Mouse (Mus musculus) intestine, embryonic 16.5 days (tissue): Measurements from ENCODE around the gene Serpina1f. TPM values are rescaled to one million over a fixed set of nuclear protein-coding genes. Genes with fewer than 3 reads are reported as not detected.
A peak's percentile ranks its signal among the peaks of the same experiment; 100 is the strongest.
"Not testable (repeated sequence)": the region's sequence is repeated elsewhere in the genome, so short reads cannot be mapped to it uniquely, and the experiment has no call there.

Experiments used
- ATAC-seq: fragments of 200-750 bp; cut with Nextera tagmentation; 2 replicates; pipeline ENCODE4 v1.8.0; 2017; ENCODE audit warnings: moderate TSS enrichment, moderate library complexity
- H3K27ac ChIP-seq: fragments of 300-500 bp; sonication (generic); 2 replicates; pipeline ENCODE4 v1.5.1; 2014; ENCODE audit warnings: mild to moderate bottlenecking, low read length
- H3K27me3 ChIP-seq: fragments of 300-500 bp; sonication (generic); replicated peaks from 2 replicates; pipeline ENCODE4 v1.6.1; 2014; ENCODE audit warnings: low read length, control low read depth, mixed read lengths; ENCODE audit not compliant: control insufficient read depth, insufficient read depth
- H3K36me3 ChIP-seq: fragments of 300-500 bp; sonication (generic); 2 replicates; pipeline ENCODE4 v1.6.1; 2014; ENCODE audit warnings: low read length, control low read depth; ENCODE audit not compliant: control insufficient read depth, insufficient read depth
- H3K4me1 ChIP-seq: fragments of 300-500 bp; sonication (generic); 2 replicates; pipeline ENCODE4 v1.6.1; 2014; ENCODE audit warnings: low read length, control low read depth, mixed read lengths; ENCODE audit not compliant: control insufficient read depth, insufficient read depth
- H3K4me2 ChIP-seq: fragments of 300-500 bp; sonication (generic); 2 replicates; pipeline ENCODE4 v1.6.1; 2014; ENCODE audit warnings: low read depth, low read length, control low read depth
- H3K4me3 ChIP-seq: fragments of 300-500 bp; sonication (generic); 2 replicates; pipeline ENCODE4 v1.5.1; 2014; ENCODE audit warnings: mild to moderate bottlenecking, low read length
- H3K9ac ChIP-seq: fragments of 300-500 bp; sonication (generic); 2 replicates; pipeline ENCODE4 v1.6.1; 2014; ENCODE audit warnings: low read depth, low read length
- H3K9me3 ChIP-seq: fragments of 300-500 bp; sonication (generic); 2 replicates; pipeline ENCODE4 v1.6.1; 2016; ENCODE audit warnings: low read length, control low read depth; ENCODE audit not compliant: control insufficient read depth
- WGBS: fragments of 180-500 bp; shearing (Covaris S2); extraction: QIAGEN DNeasy Blood & Tissue Kit; methylation state at CpG from one replicate; pipeline ENCODE4 v1.1.7; 2014; 5-methylcytosine and 5-hydroxymethylcytosine counted together
- polyA plus RNA-seq: library from polyadenylated mRNA; unstranded; fragments of >200 nt; fragmentation: Nextera tagmentation; extraction: Ambion mirVana; gene quantifications from 2 replicates; pipeline ENCODE4 v1.2.1, GENCODE M21; 2015

Gene Serpina1f
- polyA plus RNA-seq, 1 experiment from 2014 or later, result not detected

DNA sequence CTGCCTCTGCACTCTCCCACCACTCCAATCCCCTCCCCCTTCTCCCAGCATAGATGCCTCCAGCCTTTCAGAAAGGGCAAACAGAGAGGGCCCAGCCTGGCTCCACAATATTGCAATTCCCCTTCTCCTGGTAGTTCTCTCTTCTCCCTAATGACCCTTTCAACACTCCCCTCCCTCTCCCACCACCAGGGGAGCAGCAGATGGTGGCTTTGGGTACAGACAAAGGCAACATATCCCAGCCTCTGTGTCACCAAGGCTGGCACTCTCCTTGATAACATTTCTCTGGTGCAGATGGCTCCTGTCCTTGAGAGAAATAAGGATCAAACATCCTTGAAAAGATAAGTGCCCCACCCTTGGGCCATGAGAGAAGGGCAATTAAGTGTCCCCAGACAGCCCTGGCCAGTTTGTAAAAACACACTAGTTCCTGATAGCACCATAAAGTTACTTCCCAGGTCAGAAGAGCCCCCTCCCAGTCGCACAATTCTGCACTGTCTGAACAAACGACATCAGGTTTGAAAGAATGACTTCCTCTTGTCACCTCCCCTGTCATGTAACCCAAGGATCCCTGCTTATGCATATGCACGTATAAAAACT, 7.0 kb downstream of the Serpina1f start:
- peaks cover 6% of the 10 kb centered on the region for H3K4me1 ChIP-seq
- WGBS, result 24% methylated on average over 3 of the region's 3 CpGs
- no peak overlapping the region for H3K4me2 ChIP-seq
- H3K9me3 ChIP-seq, result no peaks in the 10 kb centered on the region
- H3K9ac ChIP-seq, result no peak overlapping the region
- H3K27ac ChIP-seq, result peak overlapping the region; percentile 60
- H3K36me3 ChIP-seq, result no peaks in the 10 kb centered on the region
- peak; percentile 88 for ATAC-seq
- H3K4me3 ChIP-seq, result no peak overlapping the region
- H3K27me3 ChIP-seq, result no peaks in the 10 kb centered on the region

DNA sequence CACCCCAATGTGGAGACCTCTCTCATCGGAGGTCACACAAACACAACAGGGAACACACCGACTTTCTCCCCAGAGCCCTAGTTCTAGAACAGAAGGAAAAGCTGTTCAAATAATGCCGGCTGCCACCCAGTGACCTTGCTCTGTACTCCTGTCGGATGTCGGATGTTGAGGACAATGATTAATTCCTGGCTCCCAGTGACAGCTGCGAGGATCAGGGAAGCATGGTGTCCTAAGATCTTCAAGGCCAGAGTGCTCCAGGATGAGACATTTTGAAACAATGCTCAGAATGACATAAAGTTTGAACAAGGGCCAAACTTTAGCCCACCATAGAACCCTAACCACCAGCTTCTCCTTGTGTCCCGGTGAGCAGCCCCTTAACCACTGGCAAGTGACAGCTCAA, 8.3 kb downstream of the Serpina1f start:
- Histone ChIP-seq H3K27me3 (no peaks in the 10 kb centered on the region), H3K4me3 (no peak overlapping the region), H3K4me1 (peaks cover 6% of the 10 kb centered on the region), H3K27ac (0 out of 2 replicates have a peak overlapping the region, but pooled peaks have one; percentile 52), H3K4me2 (no peak overlapping the region), H3K9me3 (no peaks in the 10 kb centered on the region), H3K36me3 (no peaks in the 10 kb centered on the region), H3K9ac (no peak overlapping the region)
- WGBS, result 47% methylated on average over 7 of the region's 7 CpGs
- ATAC-seq, result no peak

DNA sequence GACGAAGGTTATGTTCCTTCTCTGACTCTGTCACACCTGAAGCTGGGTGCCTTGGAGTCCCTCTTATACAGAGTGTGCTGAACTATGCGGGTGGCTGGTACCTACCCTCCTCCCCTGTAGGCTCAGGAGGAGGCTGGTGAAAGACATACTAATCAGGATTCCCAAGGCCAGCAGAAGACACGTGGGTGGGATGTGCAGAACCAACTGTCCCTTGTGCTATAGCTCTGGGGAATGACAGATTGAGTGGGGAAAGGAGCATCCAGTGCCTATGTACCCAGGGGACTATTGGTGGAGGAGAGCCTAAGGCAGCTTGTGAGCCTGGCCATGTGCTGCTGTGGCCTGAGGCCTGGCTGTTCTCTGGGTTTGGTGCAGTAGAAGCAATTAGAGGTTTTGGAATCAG, 9.3 kb downstream of the Serpina1f start:
- Histone ChIP-seq H3K4me1 (peaks cover 9% of the 10 kb centered on the region), H3K27ac (no peak overlapping the region), H3K4me2 (no peak overlapping the region), H3K9me3 (no peaks in the 10 kb centered on the region), H3K9ac (no peak overlapping the region), H3K4me3 (no peak overlapping the region), H3K36me3 (no peaks in the 10 kb centered on the region), H3K27me3 (no peaks in the 10 kb centered on the region)
- WGBS, result 67% methylated on average over 3 of the region's 3 CpGs
- ATAC-seq, result no peak

DNA sequence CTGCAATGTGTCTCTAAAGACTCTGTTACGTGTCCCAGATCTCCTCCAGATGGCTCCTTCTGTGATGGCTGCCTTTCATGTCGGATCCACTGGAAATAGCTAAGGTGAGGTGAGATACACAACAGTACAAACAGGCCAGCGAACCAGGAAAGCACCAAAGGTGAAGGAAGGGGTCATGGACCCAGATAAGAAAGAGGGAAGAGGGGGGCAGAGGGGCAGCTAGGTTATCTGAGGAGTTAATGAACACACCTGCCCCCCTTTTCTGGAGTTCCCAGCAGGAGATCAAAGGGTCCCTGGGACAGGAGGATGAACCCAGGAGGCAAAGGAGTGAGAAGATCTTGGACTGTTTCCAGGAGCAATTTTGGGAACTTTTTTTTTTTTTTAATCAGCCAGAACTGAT, 9.9 kb downstream of the Serpina1f start:
- WGBS, result 55% methylated on average over 3 of the region's 3 CpGs
- Histone ChIP-seq H3K27me3 (no peaks in the 10 kb centered on the region), H3K4me1 (peaks cover 11% of the 10 kb centered on the region), H3K36me3 (no peaks in the 10 kb centered on the region), H3K9me3 (no peaks in the 10 kb centered on the region), H3K27ac (no peak overlapping the region), H3K4me2 (no peak overlapping the region), H3K4me3 (no peak overlapping the region), H3K9ac (no peak overlapping the region)
- no peak for ATAC-seq

DNA sequence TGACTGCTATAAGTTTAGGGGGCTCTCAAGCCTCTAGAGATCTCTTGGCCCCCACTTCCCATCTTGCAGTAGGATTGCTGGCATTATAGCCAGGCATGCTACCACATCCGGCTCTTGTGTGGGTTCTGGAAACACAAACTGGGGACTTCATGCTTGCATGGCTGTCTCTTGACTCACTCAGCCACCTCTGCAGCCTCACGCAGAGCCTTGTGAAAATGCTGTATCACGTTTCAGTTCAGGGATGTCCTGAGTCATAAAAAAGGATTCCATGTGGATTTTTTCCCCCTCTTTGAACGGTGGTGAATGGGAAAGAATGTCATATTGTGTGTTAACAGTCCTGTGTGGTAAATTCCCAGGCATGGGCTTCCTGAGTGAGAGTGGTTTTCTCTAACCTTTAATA, 11.6 kb downstream of the Serpina1f start:
- WGBS, result 45% methylated on average over 4 of the region's 4 CpGs
- Histone ChIP-seq H3K4me2 (no peak overlapping the region), H3K4me3 (no peak overlapping the region)

DNA sequence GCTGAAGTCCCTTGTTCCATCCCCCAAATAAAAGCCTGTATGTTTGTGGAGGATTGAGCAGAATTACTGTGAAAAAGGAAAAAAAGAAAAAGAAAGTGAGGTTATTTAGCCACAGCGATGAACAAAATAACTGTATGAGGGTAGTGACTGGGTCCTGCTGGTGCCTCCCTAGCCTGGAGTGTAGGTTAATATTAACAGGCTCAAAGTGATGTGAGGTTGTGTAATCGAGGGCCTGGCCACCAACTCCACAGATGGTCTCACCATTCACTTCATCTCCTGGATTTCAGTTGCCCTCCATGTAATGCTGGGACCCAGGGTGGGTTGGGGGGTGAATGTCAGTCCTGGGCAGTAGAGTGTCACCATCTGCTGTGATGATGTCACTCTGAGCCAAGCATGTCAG, 13.6 kb downstream of the Serpina1f start:
- ATAC-seq, result peak; percentile 85
- H3K27me3 ChIP-seq, result no peaks in the 10 kb centered on the region
- no peaks in the 10 kb centered on the region for H3K9me3 ChIP-seq
- 0 out of 2 replicates have a peak overlapping the region, but pooled peaks have one; percentile 13 for H3K4me2 ChIP-seq
- H3K4me3 ChIP-seq, result no peak overlapping the region; the same call in 1 of the 2 replicates
- H3K36me3 ChIP-seq, result no peaks in the 10 kb centered on the region
- H3K9ac ChIP-seq, result no peak overlapping the region
- H3K27ac ChIP-seq, result no peak overlapping the region
- H3K4me1 ChIP-seq, result peaks cover 5% of the 10 kb centered on the region
- WGBS, result 34% methylated on average over 2 of the region's 2 CpGs

More for the DNA sequence above, 11.6 kb downstream of the Serpina1f start:
- no peak overlapping the region for H3K9ac ChIP-seq
- no peaks in the 10 kb centered on the region for H3K9me3 ChIP-seq
- no peak overlapping the region for H3K27ac ChIP-seq
- peaks cover 11% of the 10 kb centered on the region for H3K4me1 ChIP-seq
- H3K36me3 ChIP-seq, result no peaks in the 10 kb centered on the region
- H3K27me3 ChIP-seq, result no peaks in the 10 kb centered on the region
- no peak for ATAC-seq

DNA sequence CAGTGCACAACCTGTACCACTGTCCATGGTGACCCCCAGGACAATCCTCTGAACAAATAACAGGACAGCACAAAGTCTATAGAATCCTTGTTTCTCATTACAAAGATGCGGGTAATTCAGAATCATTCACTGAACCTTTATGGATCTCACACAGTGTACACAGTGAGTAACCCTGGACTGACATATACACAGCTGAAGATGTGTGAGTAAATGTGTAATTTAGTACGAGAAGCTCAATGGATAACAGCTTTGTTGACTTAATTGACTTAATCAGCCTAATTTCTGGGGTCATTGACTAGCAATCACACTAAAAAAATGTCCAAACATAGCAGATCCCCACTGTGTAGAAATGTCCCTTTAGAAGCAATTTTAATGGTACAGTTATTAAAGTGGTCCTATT, 14.2 kb downstream of the Serpina1f start:
- peaks cover 5% of the 10 kb centered on the region for H3K4me1 ChIP-seq
- 57% methylated on average over 2 of the region's 2 CpGs for WGBS
- 0 out of 2 replicates have a peak overlapping the region, but pooled peaks have one; percentile 13 for H3K4me2 ChIP-seq
- H3K4me3 ChIP-seq, result no peak overlapping the region
- no peak overlapping the region for H3K27ac ChIP-seq
- no peaks in the 10 kb centered on the region for H3K36me3 ChIP-seq
- no peak overlapping the region for H3K9ac ChIP-seq
- H3K9me3 ChIP-seq, result no peaks in the 10 kb centered on the region
- ATAC-seq, result no peak
- no peaks in the 10 kb centered on the region for H3K27me3 ChIP-seq

DNA sequence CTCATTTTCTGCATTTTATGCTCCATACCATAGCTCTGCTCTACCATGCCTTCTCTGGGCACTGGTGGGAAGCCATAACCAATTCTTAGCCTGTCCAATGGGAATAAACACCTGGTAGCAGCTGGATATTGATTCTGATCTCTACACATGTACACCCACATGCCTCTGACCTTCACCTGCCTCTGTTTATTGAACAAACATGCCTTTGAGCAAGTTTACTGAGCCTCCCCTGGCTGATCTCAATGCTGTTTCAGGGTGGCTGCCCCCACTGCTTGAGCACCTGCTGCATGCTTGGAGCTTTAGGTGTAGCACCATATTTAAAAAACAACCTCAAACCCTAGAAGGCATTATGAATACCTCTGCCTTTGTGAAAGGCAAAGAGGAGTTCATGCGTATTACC, 15.5 kb downstream of the Serpina1f start:
- H3K27ac ChIP-seq, H3K4me2 ChIP-seq, H3K9ac ChIP-seq, H3K27me3 ChIP-seq, H3K9me3 ChIP-seq, H3K4me1 ChIP-seq, H3K4me3 ChIP-seq, H3K36me3 ChIP-seq: not testable (repeated sequence)
- peak; percentile 20; the same call in 1 of the 2 replicates for ATAC-seq
- 100% methylated on average over 1 of the region's 1 CpGs for WGBS

DNA sequence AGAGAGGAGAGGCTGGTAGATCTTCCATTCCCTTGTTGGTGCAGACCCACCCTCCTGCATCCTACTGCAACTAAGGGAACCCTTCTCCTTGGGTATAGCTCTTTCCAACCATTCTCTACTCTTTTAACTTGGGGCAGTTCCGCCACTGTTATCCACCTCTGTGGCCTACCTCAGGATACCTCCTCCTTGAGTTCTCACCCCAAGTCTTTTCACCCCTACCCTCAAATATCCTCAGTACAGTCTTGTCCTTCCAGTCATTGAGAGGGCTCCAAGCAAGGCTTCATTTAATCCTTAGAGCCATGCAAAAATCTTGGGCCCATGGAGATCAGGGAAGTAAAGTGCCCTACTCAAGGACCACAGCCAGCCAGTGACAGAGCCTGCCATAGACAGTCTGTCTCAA, 19.3 kb downstream of the Serpina1f start, which contains the start of gene Serpina16:
Serpina16 (minus strand) TSS at position 101 of the 400 bp plus-strand sequence.
- H3K9me3 ChIP-seq, result no peaks in the 10 kb centered on the region
- peaks cover 2% of the 10 kb centered on the region for H3K4me1 ChIP-seq
- H3K4me2 ChIP-seq, result no peak within 1 kb of the TSS
- H3K4me3 ChIP-seq, result no peak within 1 kb of the TSS
- no peaks in the 10 kb centered on the region for H3K27me3 ChIP-seq
- no peak for ATAC-seq
- H3K27ac ChIP-seq, result no peak within 1 kb of the TSS
- H3K9ac ChIP-seq, result no peak within 1 kb of the TSS
- H3K36me3 ChIP-seq, result no peaks in the 10 kb centered on the region
- 91% methylated on average over 1 of the region's 1 CpGs for WGBS

DNA sequence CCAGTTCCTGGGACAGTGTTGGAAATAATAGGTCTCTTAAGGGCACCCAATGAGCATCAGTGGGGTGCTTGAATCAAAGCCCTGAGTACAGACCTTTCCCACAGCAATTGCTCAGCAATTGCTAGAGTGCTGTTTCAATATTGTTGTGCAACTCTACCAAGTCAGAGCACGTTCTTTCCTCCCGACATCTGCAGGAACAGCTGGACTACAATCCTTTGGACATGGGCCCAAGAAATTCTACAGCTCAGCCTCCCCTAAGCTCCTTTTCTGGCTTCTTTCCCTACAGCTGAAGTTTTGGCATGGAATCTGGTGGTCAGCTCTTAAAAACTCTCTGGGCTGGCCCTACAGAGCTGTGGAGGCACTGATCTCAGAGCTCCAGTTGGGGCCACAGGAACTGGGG, 22.1 kb downstream of the Serpina1f start:
- H3K4me2 ChIP-seq, result no peak overlapping the region
- no peaks in the 10 kb centered on the region for H3K9me3 ChIP-seq
- no peak overlapping the region for H3K9ac ChIP-seq
- H3K4me3 ChIP-seq, result no peak overlapping the region
- H3K4me1 ChIP-seq, result no peaks in the 10 kb centered on the region
- H3K27me3 ChIP-seq, result no peaks in the 10 kb centered on the region
- ATAC-seq, result no peak
- WGBS, result 58% methylated on average over 2 of the region's 2 CpGs
- no peaks in the 10 kb centered on the region for H3K36me3 ChIP-seq
- no peak overlapping the region for H3K27ac ChIP-seq
